In the genomic region with DNA sequence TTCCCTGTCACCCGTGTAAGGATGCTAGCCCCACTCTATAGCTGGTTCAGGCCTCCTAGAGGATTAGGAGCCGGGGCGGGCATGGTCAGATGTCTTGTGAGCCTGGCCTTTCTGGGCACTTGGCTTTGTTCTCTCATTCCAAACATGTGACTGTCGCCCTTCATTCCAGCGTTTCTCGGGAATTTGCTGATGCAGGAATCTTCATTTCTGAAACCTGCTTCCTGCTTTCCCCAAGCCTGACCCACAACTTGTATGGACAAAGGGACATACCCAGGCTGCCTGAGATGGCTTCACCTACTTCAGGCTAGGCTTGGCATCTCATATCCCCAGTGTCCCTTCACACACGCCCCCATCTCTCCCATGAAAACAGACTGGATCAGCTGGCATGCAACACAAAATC, we compare ENCODE assay signal across 29 mouse cellular contexts. TPM values are rescaled to one million over a fixed set of nuclear protein-coding genes. Genes with fewer than 3 reads are reported as not detected.
A peak's percentile ranks its signal among the peaks of the same experiment; 100 is the strongest.
DNase-seq lines count a peak whose midpoint lies in the region; ATAC-seq lines count a peak whose summit lies in the region.
"Had no signal": no experiment of that assay in that cellular context is flagged by ENCODE, and none has a peak within 500 bp of the region (broad histone marks: within the 10 kb centered on the region; RNA-seq: fewer than 3 reads in every experiment).

No protein-coding gene starts in this region.

- ATAC-seq in kidney, embryonic 16.5 days (ENCODE audit: low FRiP score, low TSS enrichment) = no peak
- ATAC-seq: forebrain, postnatal 0 days; intestine, postnatal 0 days; liver, postnatal 0 days had no signal

- no peak overlapping the region for H3K27ac ChIP-seq in kidney, embryonic 16.5 days (ENCODE audit: low read length)
- H3K27ac ChIP-seq: forebrain, embryonic 12.5 days; heart, adult 2 months; hindbrain, embryonic 13.5 days; layer of hippocampus, adult 2 months; left cerebral cortex, adult 2 months; limb, embryonic 12.5 days; midbrain, embryonic 12.5 days; neural tube, embryonic 13.5 days had no signal

- no peaks in the 10 kb centered on the region for H3K9me3 ChIP-seq in kidney, embryonic 16.5 days (ENCODE audit: low read length)
- H3K9me3 ChIP-seq: forebrain, embryonic 12.5 days; heart, embryonic 12.5 days; hindbrain, embryonic 13.5 days; midbrain, embryonic 12.5 days; neural tube, embryonic 13.5 days had no signal

- H3K27me3 ChIP-seq in kidney, embryonic 16.5 days (ENCODE audit: insufficient read depth, low read length) = no peaks in the 10 kb centered on the region
- H3K27me3 ChIP-seq: CH12.LX; forebrain, embryonic 12.5 days; heart, embryonic 12.5 days; hindbrain, embryonic 13.5 days; limb, embryonic 12.5 days; midbrain, embryonic 12.5 days; neural tube, embryonic 13.5 days had no signal

- H3K9ac ChIP-seq in kidney, embryonic 16.5 days (replicated peaks; ENCODE audit: low read length) = no peak overlapping the region
- H3K9ac ChIP-seq: forebrain, embryonic 12.5 days; forebrain, postnatal 0 days; heart, embryonic 12.5 days; hindbrain, embryonic 13.5 days; limb, embryonic 12.5 days; liver, postnatal 0 days; midbrain, embryonic 12.5 days; neural tube, embryonic 13.5 days had no signal

- DNase-seq in kidney, adult 18-20 months = peak; percentile 21
- DNase-seq in 3134 (ENCODE audit: extremely low read depth, insufficient read length, low spot score) (peak; percentile 51), adipocyte (ENCODE audit: low spot score) (no peak)
- DNase-seq in Muller cell, postnatal 12 days (ENCODE audit: inconsistent ontology term) = peak; percentile 73
- peak; percentile 8 for DNase-seq in kidney, postnatal 14 days
- DNase-seq in thymus, postnatal 0 days (ENCODE audit: low spot score) = no peak
- DNase-seq: adrenal gland, postnatal 25 days; cerebellum, adult 18-20 months; cerebellum, postnatal 10 days; forebrain, postnatal 0 days; gastrocnemius, postnatal 36 days; heart, adult 2 months; heart, postnatal 4 days; liver, postnatal 0 days; lung, postnatal 36 days; right cerebral cortex, postnatal 14 days; thymus, postnatal 14 days had no signal

- H3K4me2 ChIP-seq in kidney, embryonic 16.5 days (replicated peaks; ENCODE audit: low read depth, low read length) = no peak overlapping the region
- H3K4me2 ChIP-seq: forebrain, embryonic 12.5 days; heart, embryonic 12.5 days; hindbrain, embryonic 13.5 days; limb, embryonic 12.5 days; midbrain, embryonic 12.5 days; neural tube, embryonic 13.5 days had no signal

- H3K4me3 ChIP-seq in kidney, embryonic 16.5 days (ENCODE audit: low read length) = no peak overlapping the region
- H3K4me3 ChIP-seq: forebrain, embryonic 12.5 days; heart, adult 2 months; heart, embryonic 12.5 days; hindbrain, embryonic 13.5 days; layer of hippocampus, adult 2 months; left cerebral cortex, adult 2 months; limb, embryonic 12.5 days; midbrain, embryonic 12.5 days; myocyte; neural tube, embryonic 13.5 days had no signal

- no peaks in the 10 kb centered on the region for H3K4me1 ChIP-seq in kidney, embryonic 16.5 days (ENCODE audit: insufficient read depth, low read length)
- H3K4me1 ChIP-seq: forebrain, embryonic 12.5 days; heart, embryonic 12.5 days; hindbrain, embryonic 13.5 days; limb, embryonic 12.5 days; midbrain, embryonic 12.5 days; neural tube, embryonic 13.5 days had no signal

- no peaks in the 10 kb centered on the region for H3K36me3 ChIP-seq in kidney, embryonic 16.5 days (ENCODE audit: insufficient read depth, low read length)
- H3K36me3 ChIP-seq: forebrain, embryonic 12.5 days; heart, embryonic 12.5 days; hindbrain, embryonic 13.5 days; limb, embryonic 12.5 days; midbrain, embryonic 12.5 days; neural tube, embryonic 13.5 days had no signal

- 87% methylated on average over 7 of the region's 7 CpGs for WGBS in kidney, embryonic 16.5 days

RNA-seq across cellular contexts. Expression of a gene that starts 33.5 kb away (rescaled TPM):
- polyA plus RNA-seq in kidney, embryonic 16.5 days (2015; fragmentation: Nextera tagmentation; extraction: Ambion mirVana) = 8.3 and 9.2 TPM in 2 replicates
- 2.2 and 2.5 TPM in 2 replicates for polyA plus RNA-seq in thymus, postnatal 0 days (2015; fragmentation: Nextera tagmentation; extraction: Ambion mirVana)

Comparison
In these comparisons a context has a peak if more than half of its experiments do, and no peak if none do; other contexts are left out.
1. DNase-seq: peak in kidney, adult 18-20 months (single experiment), 3134 (single experiment), Muller cell, postnatal 12 days (single experiment) and kidney, postnatal 14 days (single experiment); none in thymus, postnatal 0 days (single experiment) and adipocyte (single experiment).